Mouse (Mus musculus) neural tube, embryonic 15.5 days (tissue): Measurements from ENCODE around the gene Mal. TPM values are rescaled to one million over a fixed set of nuclear protein-coding genes. Genes with fewer than 3 reads are reported as not detected.
"Not testable (repeated sequence)": the region's sequence is repeated elsewhere in the genome, so short reads cannot be mapped to it uniquely, and the experiment has no call there.

Source experiments
- ATAC-seq: fragments of 200-750 bp; cut with Nextera tagmentation; 2 replicates; pipeline ENCODE4 v1.8.0; 2017; ENCODE audit warnings: mild to moderate bottlenecking, moderate TSS enrichment, moderate library complexity; ENCODE audit not compliant: low FRiP score
- H3K27ac ChIP-seq: fragments of 300-500 bp; sonication (generic); replicated peaks from 2 replicates; pipeline ENCODE4 v1.5.1; 2015; ENCODE audit warnings: mild to moderate bottlenecking, inconsistent platforms
- H3K27me3 ChIP-seq: fragments of 300-500 bp; sonication (generic); replicated peaks from 2 replicates; pipeline ENCODE4 v1.6.1; 2015; ENCODE audit warnings: inconsistent platforms
- H3K36me3 ChIP-seq: fragments of 300-500 bp; sonication (generic); 2 replicates; pipeline ENCODE4 v1.6.1; 2015; ENCODE audit warnings: inconsistent platforms
- H3K4me1 ChIP-seq: fragments of 300-500 bp; sonication (generic); 2 replicates; pipeline ENCODE4 v1.6.1; 2015; ENCODE audit warnings: inconsistent platforms
- H3K4me2 ChIP-seq: fragments of 300-500 bp; sonication (generic); 2 replicates; pipeline ENCODE4 v1.6.1; 2015; ENCODE audit warnings: inconsistent platforms, mild to moderate bottlenecking, moderate library complexity
- H3K4me3 ChIP-seq: fragments of 300-500 bp; sonication (generic); replicated peaks from 2 replicates; pipeline ENCODE4 v1.5.1; 2015; ENCODE audit warnings: mild to moderate bottlenecking, inconsistent platforms
- H3K9ac ChIP-seq: fragments of 300-500 bp; sonication (generic); replicated peaks from 2 replicates; pipeline ENCODE4 v1.6.1; 2015; ENCODE audit warnings: mild to moderate bottlenecking, inconsistent platforms
- H3K9me3 ChIP-seq: fragments of 300-500 bp; sonication (generic); replicated peaks from 2 replicates; pipeline ENCODE4 v1.6.1; 2016; ENCODE audit warnings: inconsistent platforms
- WGBS: fragments of 180-500 bp; shearing (Covaris S2); methylation state at CpG from one replicate; pipeline ENCODE4 v1.1.7; 2015; ENCODE audit warnings: mixed read lengths; 5-methylcytosine and 5-hydroxymethylcytosine counted together
- polyA plus RNA-seq: library from polyadenylated mRNA; unstranded; fragments of >200 nt; fragmentation: Nextera tagmentation; extraction: Ambion mirVana; gene quantifications from 2 replicates; pipeline ENCODE4 v1.2.1, GENCODE M21; 2015

The Mal gene
- polyA plus RNA-seq, 1 experiment from 2014 or later: 7.0 TPM

- H3K36me3 ChIP-seq: no peaks in the 10 kb centered on the region
- H3K27me3 ChIP-seq: no peaks in the 10 kb centered on the region
- no peaks in the 10 kb centered on the region for H3K9me3 ChIP-seq
- H3K4me3 ChIP-seq: no peak overlapping the region
- no peak overlapping the region for H3K4me2 ChIP-seq
- H3K27ac ChIP-seq: no peak overlapping the region
- H3K9ac ChIP-seq: no peak overlapping the region
- H3K4me1 ChIP-seq: peaks cover 8% of the 10 kb centered on the region
- ATAC-seq: no peak
- WGBS: 87% methylated on average over 3 of the region's 3 CpGs
Measured at GRCm38 (mm10) chr2:127619311-127619710, 37.2 kb downstream of the Mal start.

- H3K4me3 ChIP-seq: no peak overlapping the region
- H3K9ac ChIP-seq: no peak overlapping the region
- H3K27me3 ChIP-seq: no peaks in the 10 kb centered on the region
- WGBS: 90% methylated on average over 4 of the region's 4 CpGs
- no peaks in the 10 kb centered on the region for H3K36me3 ChIP-seq
- no peak overlapping the region for H3K4me2 ChIP-seq
- ATAC-seq: no peak
- H3K27ac ChIP-seq: no peak overlapping the region
- H3K4me1 ChIP-seq: 0 out of 2 replicates have a peak, but pooled peaks cover under 1% of the 10 kb centered on the region
- no peaks in the 10 kb centered on the region for H3K9me3 ChIP-seq
Measured at GRCm38 (mm10) chr2:127612288-127612687, 44.2 kb downstream of the Mal start.

GRCm38 (mm10) chr2:127611386-127611785 lies 45.1 kb downstream of the Mal start:
- no peak overlapping the region for H3K27ac ChIP-seq
- H3K4me3 ChIP-seq: no peak overlapping the region
- no peak overlapping the region for H3K4me2 ChIP-seq
- H3K4me1 ChIP-seq: no peaks in the 10 kb centered on the region
- ATAC-seq: no peak
- WGBS: 90% methylated on average over 4 of the region's 4 CpGs
- H3K27me3 ChIP-seq: no peaks in the 10 kb centered on the region
- no peak overlapping the region for H3K9ac ChIP-seq
- H3K36me3 ChIP-seq: 0 out of 2 replicates have a peak, but pooled peaks cover 5% of the 10 kb centered on the region
- no peaks in the 10 kb centered on the region for H3K9me3 ChIP-seq

GRCm38 (mm10) chr2:127608986-127609385 lies 47.5 kb downstream of the Mal start:
- Histone ChIP-seq H3K36me3 (peaks cover 28% of the 10 kb centered on the region), H3K27ac (no peak overlapping the region), H3K4me1 (no peaks in the 10 kb centered on the region), H3K9ac (no peak overlapping the region), H3K4me2 (no peak overlapping the region), H3K27me3 (no peaks in the 10 kb centered on the region), H3K4me3 (no peak overlapping the region), H3K9me3 (no peaks in the 10 kb centered on the region)
- ATAC-seq: no peak
- WGBS: 11% methylated on average over 5 of the region's 5 CpGs

GRCm38 (mm10) chr2:127608234-127608633 lies 48.3 kb downstream of the Mal start:
- no peak overlapping the region for H3K4me2 ChIP-seq
- no peak overlapping the region for H3K27ac ChIP-seq
- H3K9ac ChIP-seq: no peak overlapping the region
- ATAC-seq: peak; percentile 68; the same call in 1 of the 2 replicates
- WGBS: 54% methylated on average over 3 of the region's 3 CpGs
- H3K4me1 ChIP-seq: no peaks in the 10 kb centered on the region
- no peaks in the 10 kb centered on the region for H3K27me3 ChIP-seq
- H3K9me3 ChIP-seq: no peaks in the 10 kb centered on the region
- peaks cover 33% of the 10 kb centered on the region for H3K36me3 ChIP-seq
- no peak overlapping the region for H3K4me3 ChIP-seq

- Histone ChIP-seq H3K36me3 (peaks cover 60% of the 10 kb centered on the region), H3K4me2 (no peak overlapping the region), H3K9me3 (no peaks in the 10 kb centered on the region), H3K27ac (no peak overlapping the region), H3K9ac (no peak overlapping the region), H3K27me3 (no peaks in the 10 kb centered on the region), H3K4me1 (no peaks in the 10 kb centered on the region), H3K4me3 (no peak overlapping the region)
- ATAC-seq: no peak
- WGBS: 95% methylated on average over 3 of the region's 3 CpGs
Measured at GRCm38 (mm10) chr2:127605203-127605602, 51.3 kb downstream of the Mal start.

- peaks cover 78% of the 10 kb centered on the region for H3K36me3 ChIP-seq
- 97% methylated on average over 6 of the region's 8 CpGs for WGBS
- not testable (repeated sequence) for ATAC-seq, H3K4me1 ChIP-seq, H3K4me2 ChIP-seq, H3K27ac ChIP-seq, H3K9ac ChIP-seq, H3K27me3 ChIP-seq, H3K4me3 ChIP-seq, H3K9me3 ChIP-seq
Measured at GRCm38 (mm10) chr2:127603383-127603782, 53.1 kb downstream of the Mal start.

- Histone ChIP-seq H3K4me1 (peaks cover 27% of the 10 kb centered on the region), H3K27me3 (no peaks in the 10 kb centered on the region), H3K4me3 (no peak overlapping the region), H3K9me3 (no peaks in the 10 kb centered on the region), H3K27ac (no peak overlapping the region), H3K9ac (no peak overlapping the region), H3K36me3 (peaks cover 36% of the 10 kb centered on the region), H3K4me2 (no peak overlapping the region)
- WGBS: 82% methylated on average over 4 of the region's 4 CpGs
- ATAC-seq: no peak
Measured at GRCm38 (mm10) chr2:127590840-127591239, 65.7 kb downstream of the Mal start.

- Histone ChIP-seq H3K4me1 (peaks cover 27% of the 10 kb centered on the region), H3K27ac (no peak overlapping the region), H3K9ac (no peak overlapping the region), H3K36me3 (peaks cover 31% of the 10 kb centered on the region), H3K9me3 (no peaks in the 10 kb centered on the region), H3K4me2 (no peak overlapping the region), H3K27me3 (no peaks in the 10 kb centered on the region), H3K4me3 (no peak overlapping the region)
- ATAC-seq: no peak
- 83% methylated on average over 15 of the region's 15 CpGs for WGBS
Measured at GRCm38 (mm10) chr2:127590204-127590603, 66.3 kb downstream of the Mal start.

- WGBS: 93% methylated on average over 9 of the region's 9 CpGs
- no peak overlapping the region for H3K9ac ChIP-seq
- H3K4me3 ChIP-seq: no peak overlapping the region
- H3K27ac ChIP-seq: no peak overlapping the region
- H3K4me1 ChIP-seq: peaks cover 34% of the 10 kb centered on the region
- no peaks in the 10 kb centered on the region for H3K9me3 ChIP-seq
- no peaks in the 10 kb centered on the region for H3K27me3 ChIP-seq
- no peak for ATAC-seq
- H3K36me3 ChIP-seq: peaks cover 18% of the 10 kb centered on the region
- peak overlapping the region; percentile 69; the same call in 1 of the 2 replicates for H3K4me2 ChIP-seq
Measured at GRCm38 (mm10) chr2:127588897-127589296, 67.6 kb downstream of the Mal start.

GRCm38 (mm10) chr2:127587514-127587844 lies 69.0 kb downstream of the Mal start:
- peaks cover 41% of the 10 kb centered on the region for H3K4me1 ChIP-seq
- H3K36me3 ChIP-seq: peaks cover 7% of the 10 kb centered on the region
- peak overlapping the region; percentile 77 for H3K4me3 ChIP-seq
- peak; percentile 25 for ATAC-seq
- peak overlapping the region; percentile 76 for H3K9ac ChIP-seq
- no peaks in the 10 kb centered on the region for H3K27me3 ChIP-seq
- under 1% methylated on average over 22 of the region's 22 CpGs for WGBS
- H3K4me2 ChIP-seq: peak overlapping the region; percentile 69
- H3K9me3 ChIP-seq: no peaks in the 10 kb centered on the region
- peak overlapping the region; percentile 92 for H3K27ac ChIP-seq

GRCm38 (mm10) chr2:127586694-127587513 lies 69.6 kb downstream of the Mal start, which contains the start of the genes Zfp661 and Mrps5:
Gene Zfp661, minus strand, starts transcription at chr2:127587094.
Gene Mrps5, plus strand, starts transcription at chr2:127587222.
- WGBS: 4% methylated on average over 39 of the region's 39 CpGs
- ATAC-seq: peak; percentile 88
- no peaks in the 10 kb centered on the region for H3K27me3 ChIP-seq
- H3K36me3 ChIP-seq: peaks cover 2% of the 10 kb centered on the region; the same call in 1 of the 2 replicates
- no peaks in the 10 kb centered on the region for H3K9me3 ChIP-seq
- H3K9ac ChIP-seq: peak within 1 kb of the TSS; percentile 76
- peak within 1 kb of the TSS; percentile 77 for H3K4me3 ChIP-seq
- peaks cover 41% of the 10 kb centered on the region for H3K4me1 ChIP-seq
- peak within 1 kb of the TSS; percentile 92 for H3K27ac ChIP-seq
- H3K4me2 ChIP-seq: peak within 1 kb of the TSS; percentile 69
